Mouse (Mus musculus): ENCODE measurements around the gene Cish. TPM values are rescaled to one million over a fixed set of nuclear protein-coding genes. Genes with fewer than 3 reads are reported as not detected.
"Not testable (repeated sequence)": the region's sequence is repeated elsewhere in the genome, so short reads cannot be mapped to it uniquely, and the experiment has no call there.

The Cish gene
- polyA plus RNA-seq, 1 experiment from 2014 or later = 26.2 TPM

DNA sequence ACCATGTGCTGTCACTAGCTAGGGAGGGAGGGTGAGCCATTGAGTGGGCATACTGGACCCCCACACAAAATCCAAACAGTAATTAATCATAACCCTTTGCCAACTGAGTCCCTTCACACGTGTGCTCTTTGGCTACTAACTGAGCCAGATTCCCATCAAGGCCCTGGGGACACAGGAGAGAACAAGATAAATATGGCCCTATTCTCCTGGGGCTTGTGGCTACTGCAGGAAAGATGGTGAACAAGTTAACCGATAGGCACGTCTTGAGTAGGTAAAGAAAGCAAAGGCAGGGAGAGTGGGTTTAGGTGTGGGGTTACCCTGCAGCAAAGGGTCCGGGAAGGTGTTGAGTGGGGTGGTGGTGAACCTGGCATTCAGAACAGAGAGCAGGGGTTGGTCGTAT lies 8.1 kb downstream of the Cish start:
- H3K36me3 ChIP-seq (ENCODE audit: insufficient read depth, low read length) = peaks cover 23% of the 10 kb centered on the region; the same call in 1 of the 2 replicates
- 83% methylated on average over 5 of the region's 5 CpGs for WGBS

DNA sequence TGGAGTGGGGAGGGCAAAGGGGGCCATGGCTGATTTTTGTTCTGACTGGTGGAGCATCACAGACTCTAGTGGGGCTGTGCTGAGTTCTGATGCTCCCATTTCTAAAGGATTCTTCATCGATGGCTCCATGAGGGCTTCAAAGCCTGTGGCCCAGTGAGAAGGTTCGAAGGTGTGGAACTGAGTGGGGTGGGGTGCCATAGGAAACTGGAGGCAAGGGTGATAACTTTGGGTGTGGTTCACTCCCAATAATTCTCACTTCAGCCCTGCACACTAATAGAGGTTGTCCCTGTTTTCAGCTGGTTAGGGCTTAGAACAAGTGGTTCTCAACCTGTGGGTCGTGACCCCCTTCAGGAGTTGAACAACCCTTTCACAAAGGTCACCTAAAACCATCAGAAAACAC lies 8.6 kb downstream of the Cish start:
- WGBS = 88% methylated on average over 3 of the region's 3 CpGs

More for the DNA sequence above, 8.1 kb downstream of the Cish start:
- H3K4me1 ChIP-seq (replicated peaks; ENCODE audit: insufficient read depth, low read length) = peaks cover 33% of the 10 kb centered on the region
- ATAC-seq (replicated peaks; ENCODE audit: low FRiP score, low read depth) (no peak), DNase-seq (ENCODE audit: low spot score) (no peak)
- no peak overlapping the region for H3K4me3 ChIP-seq (replicated peaks; ENCODE audit: low read depth, low read length)
- H3K27me3 ChIP-seq (ENCODE audit: insufficient read depth, low read length) = no peaks in the 10 kb centered on the region
- TF ChIP-seq CTCF (IDR thresholded peaks at IDR 0.05; ENCODE audit: low read depth) = no peak
- no peak overlapping the region for H3K4me2 ChIP-seq (ENCODE audit: low read length)
- no peak overlapping the region for H3K9ac ChIP-seq (ENCODE audit: low read depth, low read length)
- no peak overlapping the region for H3K27ac ChIP-seq
- H3K9me3 ChIP-seq (replicated peaks; ENCODE audit: low read length) = no peaks in the 10 kb centered on the region

DNA sequence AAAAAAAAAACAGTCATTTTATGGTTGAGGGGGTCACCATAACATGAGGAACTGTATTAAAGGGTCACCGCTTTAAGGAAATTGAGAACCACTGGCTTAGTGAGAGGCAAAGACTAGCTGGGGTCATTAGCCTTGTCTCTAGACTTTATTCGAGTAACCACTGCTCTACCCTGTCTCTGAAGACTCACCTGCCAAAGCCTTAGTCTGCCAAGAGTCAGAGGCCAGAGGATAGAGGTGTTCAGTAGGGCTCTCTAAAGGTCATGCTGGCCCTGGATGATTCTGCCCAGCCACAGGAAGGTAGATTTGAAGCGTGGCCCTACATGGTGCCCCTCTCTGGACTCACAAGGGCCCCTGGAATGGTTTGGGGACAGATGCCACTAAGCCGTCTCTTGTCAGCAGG lies 9.2 kb downstream of the Cish start:
- Histone ChIP-seq H3K27ac (peak overlapping the region; percentile 92), H3K36me3 (ENCODE audit: insufficient read depth, low read length) (peaks cover 20% of the 10 kb centered on the region; the same call in 1 of the 2 replicates), H3K4me2 (ENCODE audit: low read length) (no peak overlapping the region), H3K9me3 (replicated peaks; ENCODE audit: low read length) (no peaks in the 10 kb centered on the region), H3K27me3 (ENCODE audit: insufficient read depth, low read length) (no peaks in the 10 kb centered on the region), H3K4me3 (replicated peaks; ENCODE audit: low read depth, low read length) (no peak overlapping the region), H3K4me1 (replicated peaks; ENCODE audit: insufficient read depth, low read length) (peaks cover 28% of the 10 kb centered on the region), H3K9ac (ENCODE audit: low read depth, low read length) (no peak overlapping the region)
- ATAC-seq (replicated peaks; ENCODE audit: low FRiP score, low read depth) = no peak
- TF ChIP-seq CTCF (IDR thresholded peaks at IDR 0.05; ENCODE audit: low read depth) = no peak
- WGBS = 86% methylated on average over 4 of the region's 4 CpGs
- no peak for DNase-seq (ENCODE audit: low spot score)

More for the DNA sequence above, 8.6 kb downstream of the Cish start:
- no peak for ATAC-seq (replicated peaks; ENCODE audit: low FRiP score, low read depth)
- H3K4me2 ChIP-seq (ENCODE audit: low read length) = no peak overlapping the region
- no peak for TF ChIP-seq CTCF (IDR thresholded peaks at IDR 0.05; ENCODE audit: low read depth)
- no peak overlapping the region for H3K9ac ChIP-seq (ENCODE audit: low read depth, low read length)
- no peak overlapping the region for H3K4me3 ChIP-seq (replicated peaks; ENCODE audit: low read depth, low read length)
- peaks cover 29% of the 10 kb centered on the region for H3K4me1 ChIP-seq (replicated peaks; ENCODE audit: insufficient read depth, low read length)
- H3K36me3 ChIP-seq (ENCODE audit: insufficient read depth, low read length) = peaks cover 23% of the 10 kb centered on the region; the same call in 1 of the 2 replicates
- no peak overlapping the region for H3K27ac ChIP-seq
- no peak for DNase-seq (ENCODE audit: low spot score)
- H3K27me3 ChIP-seq (ENCODE audit: insufficient read depth, low read length) = no peaks in the 10 kb centered on the region
- no peaks in the 10 kb centered on the region for H3K9me3 ChIP-seq (replicated peaks; ENCODE audit: low read length)

DNA sequence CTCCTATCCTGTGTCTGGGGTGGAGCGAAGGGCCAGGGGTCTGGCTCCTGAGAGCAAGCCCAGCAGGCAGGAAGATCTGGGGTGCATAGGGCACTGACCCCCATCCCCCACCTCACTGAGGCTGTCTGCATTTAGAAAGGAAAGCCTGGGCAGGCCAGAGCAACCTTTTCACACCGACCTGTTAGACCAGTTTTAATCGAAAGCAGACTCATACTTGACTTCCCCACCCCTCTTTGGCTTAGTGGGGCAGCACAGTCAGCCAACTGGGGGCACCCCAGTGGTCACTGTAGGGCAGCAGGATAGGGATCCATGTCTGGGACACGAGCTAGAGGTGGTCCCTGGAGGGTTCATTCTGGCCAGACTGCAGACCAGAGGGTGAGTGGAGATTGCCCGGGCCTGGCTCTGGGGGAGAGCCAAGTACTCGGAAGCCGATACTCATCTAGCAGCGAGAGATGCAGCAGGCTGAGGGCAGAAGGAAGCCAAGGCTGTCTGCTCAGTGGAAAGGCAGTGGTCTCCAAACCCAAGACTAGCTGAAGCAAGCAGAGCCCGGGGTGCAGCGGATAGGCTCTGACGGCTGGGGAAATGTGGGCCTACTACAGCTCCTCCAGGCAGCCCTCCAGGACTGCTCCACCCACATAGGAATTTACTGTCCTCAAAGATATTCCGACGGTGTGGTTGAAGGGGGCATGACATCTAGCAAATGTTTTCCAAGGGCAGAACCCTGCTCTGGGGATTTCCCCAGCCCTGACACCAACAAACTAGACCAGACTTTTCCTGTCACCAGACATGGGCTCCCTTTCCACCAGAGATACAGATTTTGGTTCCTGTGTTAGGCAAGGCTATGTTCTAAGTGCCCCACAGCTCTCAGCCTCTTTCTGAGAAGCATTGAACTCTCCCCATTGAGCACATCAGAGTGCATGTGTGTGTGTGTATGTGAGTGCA lies 10.0 kb downstream of the Cish start:
- no peak overlapping the region for H3K4me3 ChIP-seq (replicated peaks; ENCODE audit: low read depth, low read length)
- no peak for TF ChIP-seq CTCF (IDR thresholded peaks at IDR 0.05; ENCODE audit: low read depth)
- DNase-seq (ENCODE audit: low spot score) = peak; percentile 14
- H3K27me3 ChIP-seq (ENCODE audit: insufficient read depth, low read length) = no peaks in the 10 kb centered on the region
- H3K36me3 ChIP-seq (ENCODE audit: insufficient read depth, low read length) = peaks cover 12% of the 10 kb centered on the region; the same call in 1 of the 2 replicates
- H3K27ac ChIP-seq = peak overlapping the region; percentile 92
- no peak overlapping the region for H3K9ac ChIP-seq (ENCODE audit: low read depth, low read length)
- no peaks in the 10 kb centered on the region for H3K9me3 ChIP-seq (replicated peaks; ENCODE audit: low read length)
- H3K4me1 ChIP-seq (replicated peaks; ENCODE audit: insufficient read depth, low read length) = peaks cover 28% of the 10 kb centered on the region
- WGBS = 42% methylated on average over 13 of the region's 13 CpGs
- no peak overlapping the region for H3K4me2 ChIP-seq (ENCODE audit: low read length)
- no peak for ATAC-seq (replicated peaks; ENCODE audit: low FRiP score, low read depth)

DNA sequence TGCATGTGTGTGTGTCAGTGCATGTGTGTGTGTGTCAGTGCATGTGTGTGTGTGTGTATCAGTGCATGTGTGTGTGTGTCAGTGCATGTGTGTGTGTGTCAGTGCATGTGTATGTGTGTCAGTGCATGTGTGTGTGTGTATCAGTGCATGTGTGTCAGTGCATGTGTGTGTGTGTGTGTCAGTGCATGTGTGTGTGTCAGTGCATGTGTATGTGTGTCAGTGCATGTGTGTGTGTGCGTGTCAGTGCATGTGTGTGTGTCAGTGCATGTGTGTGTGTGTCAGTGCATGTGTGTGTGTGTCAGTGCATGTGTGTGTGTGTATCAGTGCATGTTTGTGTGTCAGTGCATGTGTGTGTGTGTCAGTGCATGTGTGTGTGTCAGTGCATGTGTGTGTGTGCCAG lies 10.8 kb downstream of the Cish start:
- H3K9ac ChIP-seq (ENCODE audit: low read depth, low read length); H3K9me3 ChIP-seq (replicated peaks; ENCODE audit: low read length); H3K36me3 ChIP-seq (ENCODE audit: insufficient read depth, low read length); ATAC-seq (replicated peaks; ENCODE audit: low FRiP score, low read depth); DNase-seq (ENCODE audit: low spot score); H3K27me3 ChIP-seq (ENCODE audit: insufficient read depth, low read length); H3K4me3 ChIP-seq (replicated peaks; ENCODE audit: low read depth, low read length); H3K4me2 ChIP-seq (ENCODE audit: low read length): not testable (repeated sequence)
- Histone ChIP-seq H3K27ac (peak overlapping the region; percentile 92), H3K4me1 (replicated peaks; ENCODE audit: insufficient read depth, low read length) (peaks cover 28% of the 10 kb centered on the region)
- 93% methylated on average over 1 of the region's 1 CpGs for WGBS

DNA sequence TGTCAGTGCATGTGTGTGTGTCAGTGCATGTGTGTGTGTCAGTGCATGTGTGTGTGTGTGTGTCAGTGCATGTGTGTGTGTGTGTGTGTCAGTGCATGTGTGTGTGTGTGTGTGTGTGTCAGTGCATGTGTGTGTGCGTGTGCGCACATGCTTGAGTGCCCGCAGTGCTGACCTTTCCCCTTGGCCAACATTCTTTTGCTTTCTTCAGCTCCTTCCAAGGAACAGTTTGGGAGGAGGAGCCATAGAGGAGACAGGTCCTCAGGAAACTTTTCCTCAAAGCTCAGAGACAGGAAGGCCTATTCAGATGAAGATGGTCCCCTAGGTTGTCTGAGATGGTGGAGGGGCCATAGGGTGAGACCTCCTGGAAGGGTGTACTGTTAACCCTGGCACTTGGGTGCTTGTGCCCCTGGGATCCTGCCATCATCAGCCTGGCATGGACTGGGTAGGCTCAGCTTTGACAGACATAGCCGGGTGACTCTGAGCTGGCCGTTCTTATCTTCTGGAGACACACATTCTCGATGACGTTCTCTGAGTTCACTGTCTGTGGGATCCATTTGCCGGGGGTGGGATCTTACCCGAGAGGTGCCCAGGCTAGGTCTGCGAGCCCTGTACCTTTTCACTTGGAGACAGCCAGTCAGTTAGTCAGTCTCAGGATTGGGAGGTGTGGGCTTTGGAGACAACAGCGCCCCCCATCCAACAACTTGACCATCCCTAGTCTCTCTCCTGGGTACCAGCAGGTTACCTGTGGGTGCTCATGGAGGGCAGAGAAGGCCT lies 11.5 kb downstream of the Cish start:
- H3K9ac ChIP-seq (ENCODE audit: low read depth, low read length) = no peak overlapping the region
- H3K4me1 ChIP-seq (replicated peaks; ENCODE audit: insufficient read depth, low read length) = peaks cover 28% of the 10 kb centered on the region
- no peaks in the 10 kb centered on the region for H3K27me3 ChIP-seq (ENCODE audit: insufficient read depth, low read length)
- no peaks in the 10 kb centered on the region for H3K9me3 ChIP-seq (replicated peaks; ENCODE audit: low read length)
- TF ChIP-seq CTCF (IDR thresholded peaks at IDR 0.05; ENCODE audit: low read depth) = 0 out of 2 replicates have a peak, but pooled peaks have one; percentile 22
- H3K27ac ChIP-seq = peak overlapping the region; percentile 92
- 60% methylated on average over 11 of the region's 11 CpGs for WGBS
- ATAC-seq (replicated peaks; ENCODE audit: low FRiP score, low read depth) (peak; percentile 24), DNase-seq (ENCODE audit: low spot score) (peak; percentile 8)
- H3K36me3 ChIP-seq (ENCODE audit: insufficient read depth, low read length) = no peaks in the 10 kb centered on the region
- H3K4me3 ChIP-seq (replicated peaks; ENCODE audit: low read depth, low read length) = no peak overlapping the region
- peak overlapping the region; percentile 34; the same call in 1 of the 2 replicates for H3K4me2 ChIP-seq (ENCODE audit: low read length)

Data from kidney, postnatal 0 days (tissue).